8 mouse cellular contexts compared by ENCODE assay signal in genomic region chr11:87592354-87592695, GRCm38 (mm10). TPM values are rescaled to one million over a fixed set of nuclear protein-coding genes. Genes with fewer than 3 reads are reported as not detected.
DNase-seq lines count a peak whose midpoint lies in the region; ATAC-seq lines count a peak whose summit lies in the region.

No protein-coding gene starts in this region.

- no peaks in the 10 kb centered on the region for H3K9me3 ChIP-seq in kidney, embryonic 16.5 days (ENCODE audit: low read length)
- no peaks in the 10 kb centered on the region for H3K9me3 ChIP-seq in embryonic facial prominence, embryonic 11.5 days (replicated peaks; ENCODE audit: control insufficient read depth, low read length)
- no peaks in the 10 kb centered on the region for H3K9me3 ChIP-seq in intestine, embryonic 14.5 days (ENCODE audit: control insufficient read depth, low read length)
- H3K9me3 ChIP-seq in midbrain, embryonic 16.5 days (replicated peaks; ENCODE audit: control insufficient read depth, low read length, poor library complexity, severe bottlenecking), result no peaks in the 10 kb centered on the region

- DNase-seq in kidney, adult 9 months, result no peak
- DNase-seq in embryonic facial prominence, embryonic 11.5 days (ENCODE audit: low spot score), result no peak
- no peak for DNase-seq in intestine, embryonic 14.5 days (ENCODE audit: low spot score)
- no peak for DNase-seq in embryo, embryonic 9.5 days (ENCODE audit: extremely low spot score)
- no peak for DNase-seq in layer of hippocampus, adult 9-11 months
- no peak for DNase-seq in retina, embryonic 14.5 days (ENCODE audit: low spot score)

- no peaks in the 10 kb centered on the region for H3K27me3 ChIP-seq in kidney, embryonic 16.5 days (ENCODE audit: insufficient read depth, low read length)
- no peaks in the 10 kb centered on the region for H3K27me3 ChIP-seq in embryonic facial prominence, embryonic 11.5 days (ENCODE audit: control insufficient read depth, insufficient read depth, low read length)
- no peaks in the 10 kb centered on the region for H3K27me3 ChIP-seq in intestine, embryonic 14.5 days (replicated peaks; ENCODE audit: control insufficient read depth, insufficient read depth, low read length)
- H3K27me3 ChIP-seq in midbrain, embryonic 16.5 days (ENCODE audit: control insufficient read depth, insufficient read depth, low read depth, low read length), result no peaks in the 10 kb centered on the region

- peak; percentile 58 for ATAC-seq in kidney, embryonic 16.5 days (ENCODE audit: low FRiP score, low TSS enrichment)
- ATAC-seq in embryonic facial prominence, embryonic 11.5 days (replicated peaks; ENCODE audit: insufficient number of reproducible peaks, low FRiP score, low TSS enrichment, low read depth), result peak; percentile 32
- ATAC-seq in intestine, embryonic 14.5 days (replicated peaks; ENCODE audit: low FRiP score, low TSS enrichment, low read depth), result no peak; the same call in 1 of the 2 replicates
- no peak; the same call in 1 of the 2 replicates for ATAC-seq in midbrain, embryonic 16.5 days

- H3K4me3 ChIP-seq in kidney, embryonic 16.5 days (ENCODE audit: low read length), result peak overlapping the region; percentile 86
- peak overlapping the region; percentile 81 for H3K4me3 ChIP-seq in embryonic facial prominence, embryonic 11.5 days (ENCODE audit: low read depth, low read length)
- peak overlapping the region; percentile 84 for H3K4me3 ChIP-seq in intestine, embryonic 14.5 days (ENCODE audit: low read depth, low read length)
- peak overlapping the region; percentile 67 for H3K4me3 ChIP-seq in midbrain, embryonic 16.5 days (ENCODE audit: low read depth, low read length)

- peaks cover 3% of the 10 kb centered on the region; the same call in 1 of the 2 replicates for H3K36me3 ChIP-seq in kidney, embryonic 16.5 days (ENCODE audit: insufficient read depth, low read length)
- no peaks in the 10 kb centered on the region; the same call in 1 of the 2 replicates for H3K36me3 ChIP-seq in embryonic facial prominence, embryonic 11.5 days (replicated peaks; ENCODE audit: control insufficient read depth, insufficient read depth, low read depth, low read length)
- H3K36me3 ChIP-seq in intestine, embryonic 14.5 days (ENCODE audit: control insufficient read depth, insufficient read depth, low read length), result peaks cover 23% of the 10 kb centered on the region; the same call in 1 of the 2 replicates
- 0 out of 2 replicates have a peak, but pooled peaks cover under 1% of the 10 kb centered on the region for H3K36me3 ChIP-seq in midbrain, embryonic 16.5 days (ENCODE audit: control insufficient read depth, insufficient read depth, low read length)

- 0% methylated on average over 15 of the region's 15 CpGs for WGBS in kidney, embryonic 16.5 days
- 1% methylated on average over 12 of the region's 15 CpGs for WGBS in embryonic facial prominence, embryonic 11.5 days
- 0% methylated on average over 15 of the region's 15 CpGs for WGBS in intestine, embryonic 14.5 days
- 0% methylated on average over 15 of the region's 15 CpGs for WGBS in midbrain, embryonic 16.5 days

- H3K9ac ChIP-seq in kidney, embryonic 16.5 days (replicated peaks; ENCODE audit: low read length), result peak overlapping the region; percentile 92
- H3K9ac ChIP-seq in embryonic facial prominence, embryonic 11.5 days (replicated peaks; ENCODE audit: low read length), result peak overlapping the region; percentile 85
- H3K9ac ChIP-seq in intestine, embryonic 14.5 days (ENCODE audit: low read length), result peak overlapping the region; percentile 62
- H3K9ac ChIP-seq in midbrain, embryonic 16.5 days (ENCODE audit: low read depth, low read length), result peak overlapping the region; percentile 74

- H3K4me2 ChIP-seq in kidney, embryonic 16.5 days (replicated peaks; ENCODE audit: low read depth, low read length), result peak overlapping the region; percentile 91
- H3K4me2 ChIP-seq in embryonic facial prominence, embryonic 11.5 days (ENCODE audit: low read depth, low read length), result peak overlapping the region; percentile 88
- H3K4me2 ChIP-seq in intestine, embryonic 14.5 days (ENCODE audit: low read length), result peak overlapping the region; percentile 70
- H3K4me2 ChIP-seq in midbrain, embryonic 16.5 days (ENCODE audit: low read length), result peak overlapping the region; percentile 81

- peaks cover 52% of the 10 kb centered on the region for H3K4me1 ChIP-seq in kidney, embryonic 16.5 days (ENCODE audit: insufficient read depth, low read length)
- peaks cover 6% of the 10 kb centered on the region for H3K4me1 ChIP-seq in embryonic facial prominence, embryonic 11.5 days (ENCODE audit: control insufficient read depth, insufficient read depth, low read length)
- peaks cover 48% of the 10 kb centered on the region for H3K4me1 ChIP-seq in intestine, embryonic 14.5 days (replicated peaks; ENCODE audit: control insufficient read depth, insufficient read depth, low read length)
- peaks cover 40% of the 10 kb centered on the region for H3K4me1 ChIP-seq in midbrain, embryonic 16.5 days (ENCODE audit: control insufficient read depth, insufficient read depth, low read length)

- H3K27ac ChIP-seq in kidney, embryonic 16.5 days (ENCODE audit: low read length), result peak overlapping the region; percentile 96
- H3K27ac ChIP-seq in embryonic facial prominence, embryonic 11.5 days (replicated peaks; ENCODE audit: low read depth, low read length), result peak overlapping the region; percentile 75
- H3K27ac ChIP-seq in intestine, embryonic 14.5 days (ENCODE audit: low read depth), result peak overlapping the region; percentile 88
- peak overlapping the region; percentile 88 for H3K27ac ChIP-seq in midbrain, embryonic 16.5 days (ENCODE audit: low read length)

RNA-seq across cellular contexts. Expression of gene Mtmr4, which starts 0.4 kb away (rescaled TPM):
- polyA plus RNA-seq in kidney, embryonic 16.5 days (2015; fragmentation: Nextera tagmentation; extraction: Ambion mirVana), result 41.7 and 42.2 TPM in 2 replicates
- 61.1 and 61.9 TPM in 2 replicates for polyA plus RNA-seq in embryonic facial prominence, embryonic 11.5 days (2014; fragmentation: Nextera tagmentation; extraction: Ambion mirVana)
- 35.3 and 36.2 TPM in 2 replicates for polyA plus RNA-seq in intestine, embryonic 14.5 days (2014; fragmentation: Nextera tagmentation; extraction: Ambion mirVana)
- polyA plus RNA-seq in midbrain, embryonic 16.5 days (2015; fragmentation: Nextera tagmentation; extraction: Ambion mirVana), result 54.5 and 58.2 TPM in 2 replicates

RNA-seq across cellular contexts. Expression of gene Sept4, which starts 23.6 kb away (rescaled TPM):
- polyA plus RNA-seq in kidney, embryonic 16.5 days (2015; fragmentation: Nextera tagmentation; extraction: Ambion mirVana), result 70.6 and 77.8 TPM in 2 replicates
- polyA plus RNA-seq in embryonic facial prominence, embryonic 11.5 days (2014; fragmentation: Nextera tagmentation; extraction: Ambion mirVana), result 6.6 and 8.3 TPM in 2 replicates
- 17.2 and 19.5 TPM in 2 replicates for polyA plus RNA-seq in intestine, embryonic 14.5 days (2014; fragmentation: Nextera tagmentation; extraction: Ambion mirVana)
- polyA plus RNA-seq in midbrain, embryonic 16.5 days (2015; fragmentation: Nextera tagmentation; extraction: Ambion mirVana), result 32.5 and 33.6 TPM in 2 replicates

RNA-seq across cellular contexts. Expression of gene Hsf5, which starts 24.6 kb away (rescaled TPM):
- polyA plus RNA-seq in kidney, embryonic 16.5 days (2015; fragmentation: Nextera tagmentation; extraction: Ambion mirVana), result 0.17 and 0.32 TPM in 2 replicates
- 0.20 and 0.32 TPM in 2 replicates for polyA plus RNA-seq in embryonic facial prominence, embryonic 11.5 days (2014; fragmentation: Nextera tagmentation; extraction: Ambion mirVana)
- 0.23 and 0.38 TPM in 2 replicates for polyA plus RNA-seq in intestine, embryonic 14.5 days (2014; fragmentation: Nextera tagmentation; extraction: Ambion mirVana)
- polyA plus RNA-seq in midbrain, embryonic 16.5 days (2015; fragmentation: Nextera tagmentation; extraction: Ambion mirVana), result 0.39 and 0.57 TPM in 2 replicates

RNA-seq across cellular contexts. Expression of gene Gm11492, which starts 25.9 kb away (rescaled TPM):
- polyA plus RNA-seq in kidney, embryonic 16.5 days (2015; fragmentation: Nextera tagmentation; extraction: Ambion mirVana), result not detected in 2 replicates
- not detected in 2 replicates for polyA plus RNA-seq in embryonic facial prominence, embryonic 11.5 days (2014; fragmentation: Nextera tagmentation; extraction: Ambion mirVana)
- polyA plus RNA-seq in intestine, embryonic 14.5 days (2014; fragmentation: Nextera tagmentation; extraction: Ambion mirVana), result not detected in 2 replicates
- polyA plus RNA-seq in midbrain, embryonic 16.5 days (2015; fragmentation: Nextera tagmentation; extraction: Ambion mirVana), result not detected in 2 replicates

Comparison
In these comparisons a context has a peak if more than half of its experiments do, and no peak if none do; other contexts are left out.
1. ATAC-seq: peak in kidney, embryonic 16.5 days (single experiment) and embryonic facial prominence, embryonic 11.5 days (single experiment); none in intestine, embryonic 14.5 days (single experiment) and midbrain, embryonic 16.5 days (single experiment).
2. Peak in every context shown above with its lines, with median percentiles within 50 percentile points of each other: H3K27ac ChIP-seq, H3K4me2 ChIP-seq, H3K4me3 ChIP-seq and H3K9ac ChIP-seq.